Comparison of ENCODE assay signal across 12 mouse cellular contexts in the genomic region with DNA sequence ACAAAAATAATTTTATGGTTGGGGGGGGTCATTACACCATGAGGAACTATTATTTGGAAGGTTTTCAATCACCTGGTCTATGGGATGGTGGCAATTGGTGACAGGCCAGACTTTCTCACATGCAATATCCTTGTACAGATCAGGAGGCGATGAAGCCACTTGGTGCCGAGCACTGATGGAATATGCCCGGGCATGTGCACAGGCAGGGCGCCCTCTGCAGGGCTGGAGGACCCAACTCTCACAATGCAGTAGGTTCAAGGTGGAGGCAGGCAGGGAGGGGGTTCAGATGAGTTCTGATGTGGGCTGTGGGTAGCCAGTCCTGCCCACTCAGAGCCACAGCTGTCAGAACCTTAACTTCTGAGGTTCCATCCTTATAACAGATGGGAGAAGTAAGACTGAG. TPM values are rescaled to one million over a fixed set of nuclear protein-coding genes. Genes with fewer than 3 reads are reported as not detected.
DNase-seq lines count a peak whose midpoint lies in the region; TF ChIP-seq lines count a peak whose summit lies in the region.
"Had no signal": no experiment of that assay in that cellular context is flagged by ENCODE, and none has a peak within 500 bp of the region (broad histone marks: within the 10 kb centered on the region; RNA-seq: fewer than 3 reads in every experiment).

No protein-coding gene starts in this region.

- H3K4me3 ChIP-seq in kidney, adult 2 months (ENCODE audit: insufficient read depth, low read depth, low read length) = no peak overlapping the region
- H3K4me3 ChIP-seq: hindbrain, embryonic 10.5 days; liver, embryonic 15.5 days had no signal

- DNase-seq in kidney, postnatal 4 days = peak; percentile 15 to 21
- no peak for DNase-seq in kidney, adult 2 months
- peak; percentile 39 for DNase-seq in thymus, postnatal 4 days
- DNase-seq in thymus, postnatal 25 days = no peak
- peak; percentile 42 for DNase-seq in R1 (ENCODE audit: low read depth, low spot score)
- DNase-seq in ovary, adult 18-20 months (ENCODE audit: low spot score) = no peak
- no peak for DNase-seq in ovary, postnatal 10 days (ENCODE audit: low spot score)
- DNase-seq: cerebellum, adult 9-10 months; kidney, postnatal 14 days; retina, postnatal 1 day had no signal

- TF ChIP-seq POLR2A in kidney, adult 2 months (IDR thresholded peaks at IDR 0.05; ENCODE audit: low read depth, low read length) = no peak

- no peaks in the 10 kb centered on the region for H3K4me1 ChIP-seq in kidney, adult 2 months (ENCODE audit: control insufficient read depth, insufficient read depth, low read length)
- H3K4me1 ChIP-seq: liver, embryonic 15.5 days had no signal

- H3K27ac ChIP-seq in kidney, adult 2 months (ENCODE audit: insufficient read depth, low read depth, low read length) = no peak overlapping the region
- H3K27ac ChIP-seq: hindbrain, embryonic 10.5 days; liver, embryonic 15.5 days had no signal

- H3K36me3 ChIP-seq in kidney, adult 2 months (ENCODE audit: control insufficient read depth, insufficient read depth, low read length) = no peaks in the 10 kb centered on the region
- H3K36me3 ChIP-seq: hindbrain, embryonic 10.5 days; liver, embryonic 15.5 days had no signal

- H3K27me3 ChIP-seq in kidney, adult 2 months (replicated peaks; ENCODE audit: control insufficient read depth, insufficient read depth, low read length) = no peaks in the 10 kb centered on the region
- H3K27me3 ChIP-seq: liver, embryonic 15.5 days had no signal

- WGBS in kidney, adult 2 months = 77% methylated on average over 4 of the region's 4 CpGs

- no peak; the same call in 1 of the 2 replicates for TF ChIP-seq CTCF in kidney, adult 2 months (conservative IDR thresholded peaks at IDR 0.05; ENCODE audit: insufficient read depth, insufficient read length, low read depth, low read length)

RNA-seq across cellular contexts. Expression of gene Otog, which starts 11.1 kb away (rescaled TPM):
- 0.04 and 0.06 TPM in 2 replicates for polyA plus RNA-seq in kidney, adult 2 months (2012; rRNA removed)
- polyA plus RNA-seq: liver, embryonic 15.5 days had no signal

RNA-seq across cellular contexts. Expression of gene Ush1c, which starts 13.5 kb away (rescaled TPM):
- polyA plus RNA-seq in kidney, adult 2 months (2012; rRNA removed) = 50.8 and 52.4 TPM in 2 replicates

Comparison
In these comparisons a context has a peak if more than half of its experiments do, and no peak if none do; other contexts are left out.
1. DNase-seq: peak in kidney, postnatal 4 days (2 of 2), thymus, postnatal 4 days (single experiment) and R1 (single experiment); none in kidney, adult 2 months (single experiment), thymus, postnatal 25 days (single experiment), ovary, adult 18-20 months (single experiment) and ovary, postnatal 10 days (single experiment).